Mouse (Mus musculus) neutrophil, adult 65 days (primary cell): ENCODE results near the gene Ptprm. TPM values are rescaled to one million over a fixed set of nuclear protein-coding genes. Genes with fewer than 3 reads are reported as not detected.

Source experiments
- total RNA-seq: library from RNA; stranded (reverse); gene quantifications from 2 replicates; pipeline ENCODE4 v1.2.4, GENCODE M21; 2023

Gene Ptprm
- 0.09 and 0.54 TPM in 2 replicates for total RNA-seq

DNA sequence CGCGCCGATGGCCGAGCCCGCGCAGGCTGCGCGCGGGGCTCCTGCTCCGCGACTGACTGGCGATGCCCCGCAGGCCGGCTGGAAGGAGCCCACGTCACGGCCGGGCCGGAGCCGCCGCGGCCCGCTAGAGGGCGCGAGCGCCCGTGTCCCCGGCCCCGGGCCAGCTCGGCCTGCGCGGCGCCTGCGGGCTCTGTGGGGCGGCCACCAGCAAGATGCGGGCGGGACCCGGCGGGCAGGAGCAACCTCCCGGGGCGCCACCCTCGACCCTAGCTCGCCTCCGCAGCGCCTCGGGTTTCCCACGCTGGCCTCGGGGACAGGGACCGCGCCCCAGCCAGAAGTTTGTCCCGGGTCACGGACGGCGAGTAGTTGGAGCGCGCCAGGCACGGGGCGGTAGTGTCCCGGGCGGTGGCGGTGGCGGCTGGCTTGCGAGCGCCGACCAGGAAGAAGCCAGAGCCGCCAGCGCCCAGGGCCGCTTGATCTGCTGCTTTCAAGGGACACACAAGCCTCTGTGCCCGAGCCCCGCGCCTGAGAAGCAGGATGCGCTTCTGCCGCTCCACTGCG, at the start of gene Ptprm:
Gene Ptprm (minus strand): TSS at position 7 of the 561 bp plus-strand sequence.

